Mouse (Mus musculus) spleen, adult 2 months (tissue): Measurements from ENCODE around the gene Clec10a.

Experiments used
- CTCF ChIP-seq: fragments of 200-500 bp; IDR thresholded peaks from 2 replicates; pipeline ENCODE4 v1.5.1; 2011; ENCODE audit warnings: mild to moderate bottlenecking, inconsistent platforms; ENCODE audit not compliant: insufficient read depth, insufficient read length, insufficient replicate concordance; ENCODE audit errors: extremely low read depth
- POLR2A ChIP-seq: fragments of 200-500 bp; IDR thresholded peaks from 2 replicates; pipeline ENCODE4 v1.6.1; 2011; ENCODE audit warnings: low read depth, low read length, inconsistent platforms

DNA sequence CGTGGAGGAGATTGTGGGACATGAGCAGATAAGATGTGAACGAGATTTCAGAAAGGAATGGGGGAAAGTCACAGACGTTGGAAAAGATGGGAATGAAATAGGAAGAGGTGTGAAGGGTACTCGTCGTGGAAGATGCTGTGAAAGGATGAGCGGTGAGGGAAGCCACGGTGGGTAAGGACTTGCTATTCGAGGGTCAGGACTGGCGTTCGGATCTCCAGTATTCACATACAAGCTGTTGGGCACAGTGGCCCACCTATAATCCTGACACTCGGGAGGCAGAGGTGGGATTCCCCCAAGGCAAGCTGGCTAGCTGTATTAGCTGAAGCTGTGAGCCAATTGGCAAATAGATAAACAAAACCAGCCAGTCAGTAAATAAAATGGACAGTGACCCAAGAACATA lies 22.8 kb downstream of the Clec10a start:
- TF ChIP-seq CTCF, result no peak
- TF ChIP-seq POLR2A, result no peak
